21 mouse cellular contexts compared by ENCODE assay signal in the genomic region with DNA sequence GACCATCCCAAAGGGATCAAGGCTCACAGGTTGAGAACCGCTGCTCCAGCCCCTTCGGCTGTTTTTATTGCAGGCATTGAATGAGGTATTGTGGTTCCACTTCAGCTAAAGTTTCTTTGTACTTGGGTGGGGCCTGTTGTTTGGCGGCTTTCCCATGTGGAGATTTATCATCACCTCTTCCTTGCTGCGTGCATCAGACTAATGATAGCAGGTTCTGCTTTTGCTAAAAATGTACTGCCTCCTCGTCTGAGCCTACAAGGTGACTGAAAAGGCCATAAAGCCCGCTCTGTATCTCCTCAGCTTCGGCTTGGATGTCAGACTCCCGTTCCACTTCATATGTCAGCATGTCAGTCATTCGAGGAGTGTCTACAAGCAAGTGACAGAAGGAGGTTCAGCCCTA.
"Had no signal": no experiment of that assay in that cellular context is flagged by ENCODE, and none has a peak within 500 bp of the region (broad histone marks: within the 10 kb centered on the region; RNA-seq: fewer than 3 reads in every experiment).

No protein-coding gene starts in this region.

- DNase-seq: kidney, postnatal 25 days; layer of hippocampus, adult 9-11 months; liver, postnatal 0 days; lung, embryonic 14.5 days; lung, postnatal 36 days; right cerebral cortex, adult 18-20 months; right cerebral cortex, postnatal 14 days; right cerebral cortex, postnatal 4 days; thymus, postnatal 25 days had no signal

- H3K4me3 ChIP-seq: layer of hippocampus, adult 2 months; limb, embryonic 12.5 days; limb, embryonic 15.5 days; midbrain, embryonic 12.5 days; midbrain, embryonic 15.5 days; neural tube, embryonic 12.5 days; neural tube, embryonic 15.5 days had no signal

- H3K4me2 ChIP-seq: limb, embryonic 12.5 days; limb, embryonic 15.5 days; liver, embryonic 11.5 days; lung, embryonic 14.5 days; midbrain, embryonic 12.5 days; midbrain, embryonic 15.5 days; neural tube, embryonic 12.5 days; neural tube, embryonic 15.5 days had no signal

- H3K27ac ChIP-seq: kidney, postnatal 0 days; layer of hippocampus, adult 2 months; limb, embryonic 12.5 days; limb, embryonic 15.5 days; liver, embryonic 14.5 days; midbrain, embryonic 12.5 days; midbrain, embryonic 15.5 days; neural tube, embryonic 12.5 days; neural tube, embryonic 15.5 days; stomach, postnatal 0 days had no signal

- H3K9ac ChIP-seq: limb, embryonic 12.5 days; limb, embryonic 15.5 days; liver, embryonic 14.5 days; liver, postnatal 0 days; lung, embryonic 14.5 days; midbrain, embryonic 12.5 days; midbrain, embryonic 15.5 days; neural tube, embryonic 12.5 days; neural tube, embryonic 15.5 days had no signal

- H3K36me3 ChIP-seq: limb, embryonic 12.5 days; limb, embryonic 15.5 days; midbrain, embryonic 12.5 days; midbrain, embryonic 15.5 days; neural tube, embryonic 12.5 days; neural tube, embryonic 15.5 days had no signal

- H3K9me3 ChIP-seq: limb, embryonic 12.5 days; limb, embryonic 15.5 days; midbrain, embryonic 12.5 days; midbrain, embryonic 15.5 days; neural tube, embryonic 12.5 days; neural tube, embryonic 15.5 days had no signal

- H3K27me3 ChIP-seq: limb, embryonic 12.5 days; limb, embryonic 15.5 days; midbrain, embryonic 12.5 days; midbrain, embryonic 15.5 days; neural tube, embryonic 12.5 days; neural tube, embryonic 15.5 days had no signal

- ATAC-seq: liver, postnatal 0 days; lung, postnatal 0 days; midbrain, embryonic 15.5 days had no signal
